Mouse (Mus musculus) inflammation-experienced regulatory T-cells, adult 6 months (primary cell): ENCODE results near the gene Ifitm3. TPM values are rescaled to one million over a fixed set of nuclear protein-coding genes. Genes with fewer than 3 reads are reported as not detected.
"Not testable (repeated sequence)": the region's sequence is repeated elsewhere in the genome, so short reads cannot be mapped to it uniquely, and the experiment has no call there.

Source experiments
- ATAC-seq: one replicate; pipeline ENCODE4 v1.8.0; 2017
- polyA plus RNA-seq, 3 experiments: library from polyadenylated mRNA; unstranded; fragments of 100-300 nt; shearing (Covaris generic); gene quantifications; one replicate each; pipeline ENCODE4 v1.2.1; 2017

Ifitm3 gene
- polyA plus RNA-seq, 3 experiments from 2014 or later = 2.7 to 11.2 (median 3.0) TPM

GRCm38 (mm10) chr7:141032458-141033167, 22.0 kb upstream of the Ifitm3 start:
- ATAC-seq = no peak

GRCm38 (mm10) chr7:141030390-141030789, 19.8 kb upstream of the Ifitm3 start:
- no peak for ATAC-seq

DNA sequence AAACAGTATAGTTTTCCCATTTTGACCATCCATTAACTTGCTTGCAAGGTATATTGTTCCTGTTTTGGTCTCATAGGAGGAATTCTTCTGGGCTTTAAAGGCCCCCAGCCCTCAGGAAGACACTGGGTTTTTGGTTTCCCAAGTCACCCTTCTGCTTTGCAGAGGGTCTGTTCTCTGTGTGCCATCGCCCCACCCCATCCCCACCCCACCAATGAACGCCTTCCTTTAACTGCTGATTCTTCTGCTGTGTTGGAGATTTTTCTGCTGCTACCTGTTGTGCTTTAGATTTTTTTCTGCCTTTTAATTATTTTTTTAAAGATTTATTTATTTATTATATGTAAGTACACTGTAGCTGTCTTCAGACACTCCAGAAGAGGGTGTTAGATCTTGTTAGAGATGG, 18.3 kb upstream of the Ifitm3 start, which contains the start of gene Gm17387:
Gene Gm17387, plus strand, starts transcription at position 301 of the 400 bp plus-strand sequence.
- no peak for ATAC-seq

DNA sequence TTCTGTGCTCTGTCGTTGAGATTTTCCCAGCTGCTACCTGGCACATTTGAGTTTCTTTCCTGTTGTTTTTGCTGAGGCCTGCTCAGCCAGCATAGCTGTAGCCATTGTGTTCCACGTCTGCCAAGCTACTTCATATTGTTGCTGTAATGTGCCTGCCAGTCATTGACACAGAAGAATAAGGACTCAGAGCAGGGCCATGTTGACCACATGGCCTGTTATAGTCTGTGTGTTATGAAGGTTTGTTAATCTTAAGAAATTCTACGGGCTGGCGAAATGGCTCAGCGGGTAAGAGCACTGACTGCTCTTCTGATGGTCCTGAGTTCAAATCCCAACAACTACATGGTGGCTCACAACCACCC, 16.1 kb upstream of the Ifitm3 start:
- no peak for ATAC-seq

GRCm38 (mm10) chr7:141026097-141026739, 15.6 kb upstream of the Ifitm3 start:
- ATAC-seq = no peak

DNA sequence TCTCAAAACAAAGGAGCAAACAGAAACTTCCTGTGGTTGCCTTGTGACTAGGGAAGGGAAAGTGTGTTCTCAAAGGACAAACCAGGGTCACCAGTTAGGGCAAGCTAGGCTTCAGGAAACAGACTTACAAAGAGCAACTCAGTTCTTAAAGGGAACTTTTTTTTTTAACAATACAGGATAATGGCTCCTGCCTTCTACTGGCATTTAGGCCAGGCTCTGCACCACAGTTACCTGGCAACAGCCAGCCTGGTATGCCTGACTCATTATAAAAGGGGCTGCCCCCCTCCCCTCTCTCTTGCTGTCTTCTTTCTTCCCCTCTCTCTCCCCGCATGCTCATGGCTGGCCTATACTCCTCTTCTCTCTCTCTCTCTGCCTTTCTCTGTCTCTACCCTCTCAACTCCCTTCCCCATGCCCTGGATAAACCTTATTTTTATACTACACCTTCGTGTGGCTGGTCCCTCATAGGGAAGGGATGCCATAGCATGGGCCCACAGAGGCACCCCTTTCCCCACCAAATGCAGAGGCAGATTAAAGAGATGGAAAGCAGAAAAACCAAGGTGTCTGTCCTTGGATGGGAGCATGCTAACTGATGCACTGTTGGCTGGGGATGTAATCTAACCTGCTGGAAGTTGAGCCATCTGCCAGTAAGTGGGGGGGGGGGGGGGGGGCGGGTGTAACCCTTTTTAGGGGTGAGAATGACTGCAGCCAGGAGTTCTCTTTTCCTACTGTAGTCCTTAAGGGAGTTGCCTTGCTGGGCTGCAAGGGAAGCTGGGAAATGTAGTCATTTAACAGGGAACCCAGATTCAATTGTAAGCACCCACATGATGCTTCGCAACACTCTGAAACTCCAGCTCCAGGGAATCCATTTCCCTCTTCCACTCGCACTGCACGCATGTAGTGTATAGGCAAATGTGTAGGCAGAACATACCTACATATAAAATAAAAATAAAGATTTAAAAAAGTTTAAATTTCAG, 14.6 kb upstream of the Ifitm3 start:
- ATAC-seq = peak; percentile 25

DNA sequence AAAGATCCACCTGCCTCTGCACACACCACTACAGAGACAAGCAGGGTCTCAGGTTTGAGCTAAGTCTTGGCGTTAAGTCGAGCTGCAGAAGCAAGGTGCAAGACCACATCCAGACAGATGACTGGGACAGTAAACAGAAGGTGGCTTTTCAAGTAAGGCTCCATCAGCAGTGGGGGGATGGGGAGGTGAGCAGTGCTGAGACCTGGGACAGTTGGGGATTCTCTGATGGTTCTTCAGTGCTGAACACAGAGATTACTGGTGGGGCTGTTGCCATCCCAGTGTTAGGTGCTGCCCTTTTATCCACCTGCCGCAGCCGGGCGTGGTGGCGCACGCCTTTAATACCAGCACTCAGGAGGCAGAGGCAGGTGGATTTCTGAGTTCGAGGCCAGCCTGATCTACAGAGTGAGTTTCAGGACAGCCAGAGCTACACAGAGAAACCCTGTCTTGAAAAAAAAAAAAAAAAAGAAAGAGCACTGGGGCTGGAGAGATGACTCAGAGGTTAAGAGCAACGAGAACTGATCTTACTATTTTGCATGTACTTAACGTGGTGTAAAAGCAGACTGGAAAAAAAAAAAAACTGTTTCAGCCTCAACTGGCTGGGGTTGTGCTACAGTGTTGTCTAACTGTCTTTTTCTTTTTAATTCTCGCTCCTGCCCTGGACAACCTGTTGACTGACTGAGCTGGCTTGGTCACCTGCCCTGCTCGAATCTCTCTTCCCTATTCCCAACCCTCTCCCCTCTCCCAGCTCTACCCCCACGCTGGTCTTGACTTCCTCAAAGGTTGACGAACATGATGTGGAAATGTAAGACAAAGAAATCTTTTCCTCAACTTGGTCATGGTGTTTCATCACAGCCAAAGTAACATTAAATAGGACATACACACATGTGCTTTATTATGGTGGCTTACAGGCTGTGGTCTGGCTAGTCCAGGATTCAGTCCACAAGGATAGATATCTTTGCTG, 11.2 kb upstream of the Ifitm3 start:
- no peak for ATAC-seq

GRCm38 (mm10) chr7:141019028-141019427, 8.5 kb upstream of the Ifitm3 start:
- ATAC-seq = peak; percentile 56

DNA sequence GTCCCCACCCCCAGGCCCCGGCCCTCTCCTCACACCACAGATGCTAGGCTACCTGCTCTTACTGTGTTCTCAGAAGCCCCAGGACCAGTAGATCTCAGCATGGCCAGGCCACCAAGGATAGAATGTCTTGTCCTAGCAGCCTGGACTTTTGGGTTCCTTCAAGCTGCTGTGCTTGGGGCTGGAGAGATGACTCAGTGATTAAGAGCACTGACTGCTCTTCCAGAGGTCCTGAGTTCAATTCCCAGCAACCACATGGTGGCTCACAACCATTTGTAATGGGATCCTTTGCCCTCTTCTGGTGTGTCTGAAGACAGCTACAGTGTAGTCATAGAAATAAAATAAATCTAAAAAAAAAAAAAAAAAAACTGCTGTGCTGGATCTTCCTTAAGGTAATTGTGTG, 7.3 kb upstream of the Ifitm3 start, which contains the start of gene Ifitm6:
Gene Ifitm6, minus strand, starts transcription at position 101 of the 400 bp plus-strand sequence.
- not testable (repeated sequence) for ATAC-seq

GRCm38 (mm10) chr7:141016707-141017697, 6.4 kb upstream of the Ifitm3 start:
- no peak for ATAC-seq

GRCm38 (mm10) chr7:141011238-141011770, 734 bp upstream of the Ifitm3 start:
- no peak for ATAC-seq

DNA sequence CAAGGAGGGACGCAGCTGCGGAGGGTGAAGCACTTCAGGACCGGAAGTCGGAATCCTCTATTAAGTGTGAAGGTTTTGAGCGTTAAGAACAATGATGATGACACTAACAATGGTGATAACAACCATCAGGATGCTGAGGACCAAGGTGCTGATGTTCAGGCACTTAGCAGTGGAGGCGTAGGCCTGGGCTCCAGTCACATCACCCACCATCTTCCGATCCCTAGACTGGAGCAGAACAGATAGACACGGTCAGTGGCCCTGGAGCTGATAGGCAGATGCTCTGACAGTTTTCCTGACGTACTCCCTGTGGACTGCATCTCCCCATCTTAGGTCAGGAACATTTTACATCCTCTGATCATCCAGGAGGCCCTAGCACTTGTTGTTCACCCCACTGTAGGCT, 905 bp downstream of the Ifitm3 start:
- ATAC-seq = no peak

DNA sequence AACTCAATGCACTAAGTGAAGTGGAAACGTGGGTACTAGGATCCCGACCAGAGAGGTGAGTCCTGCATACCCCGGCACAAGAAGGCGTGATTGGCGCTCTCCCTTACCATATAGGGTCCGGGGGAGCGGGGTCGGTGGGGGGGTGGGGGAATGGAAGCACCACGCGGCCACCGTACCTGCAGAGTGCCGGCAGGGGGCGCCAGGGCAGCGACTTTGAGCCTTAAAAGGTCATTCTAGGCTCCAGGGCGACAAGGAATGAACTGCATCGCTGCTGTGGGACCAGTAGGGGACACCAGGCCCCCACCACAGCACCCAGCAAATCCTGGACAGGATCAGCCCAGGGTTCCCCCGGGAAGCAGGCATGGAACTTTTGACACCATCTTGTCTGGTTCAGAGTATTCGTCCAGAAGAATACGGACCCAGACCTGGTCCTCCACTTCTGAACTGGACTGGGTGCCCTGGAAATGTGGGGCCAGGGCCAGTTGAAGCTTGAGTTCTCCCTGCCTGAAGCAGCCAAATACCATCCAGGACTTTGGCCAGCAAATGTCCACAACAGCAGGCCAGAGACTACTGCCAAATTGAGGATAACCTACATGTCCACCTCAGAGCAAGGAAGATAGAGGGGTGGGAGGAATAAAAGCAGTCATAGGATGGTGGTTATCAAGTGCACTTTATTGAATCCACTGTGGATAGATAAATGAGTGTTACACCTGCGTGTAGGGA, 1.5 kb downstream of the Ifitm3 start:
- peak; percentile 71 for ATAC-seq

- no peak for ATAC-seq
Measured at GRCm38 (mm10) chr7:141008312-141008761, 2.2 kb downstream of the Ifitm3 start.

DNA sequence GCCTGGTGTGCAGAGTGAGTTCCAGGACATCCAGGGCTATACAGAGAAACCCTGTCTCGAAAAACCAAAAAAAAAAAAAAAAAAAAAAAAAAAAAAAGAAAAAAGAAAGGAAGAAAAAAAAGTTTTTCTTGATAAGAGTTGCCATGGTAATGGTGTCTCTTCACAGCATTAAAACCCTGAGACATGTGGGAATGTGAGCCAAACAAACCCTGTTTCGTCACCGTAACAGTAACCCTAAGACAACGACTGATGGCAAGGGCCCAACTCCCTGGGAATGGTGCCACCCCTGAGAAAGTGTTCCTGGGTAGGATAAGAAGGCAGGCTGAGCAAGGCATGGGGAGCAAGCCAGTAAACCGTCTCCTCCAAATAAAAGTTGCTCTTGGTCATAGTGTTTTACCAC, 3.7 kb downstream of the Ifitm3 start:
- no peak for ATAC-seq

- no peak for ATAC-seq
Measured at GRCm38 (mm10) chr7:141006446-141006845, 4.1 kb downstream of the Ifitm3 start.

- ATAC-seq = no peak
Measured at GRCm38 (mm10) chr7:141003248-141004010, 7.1 kb downstream of the Ifitm3 start.

DNA sequence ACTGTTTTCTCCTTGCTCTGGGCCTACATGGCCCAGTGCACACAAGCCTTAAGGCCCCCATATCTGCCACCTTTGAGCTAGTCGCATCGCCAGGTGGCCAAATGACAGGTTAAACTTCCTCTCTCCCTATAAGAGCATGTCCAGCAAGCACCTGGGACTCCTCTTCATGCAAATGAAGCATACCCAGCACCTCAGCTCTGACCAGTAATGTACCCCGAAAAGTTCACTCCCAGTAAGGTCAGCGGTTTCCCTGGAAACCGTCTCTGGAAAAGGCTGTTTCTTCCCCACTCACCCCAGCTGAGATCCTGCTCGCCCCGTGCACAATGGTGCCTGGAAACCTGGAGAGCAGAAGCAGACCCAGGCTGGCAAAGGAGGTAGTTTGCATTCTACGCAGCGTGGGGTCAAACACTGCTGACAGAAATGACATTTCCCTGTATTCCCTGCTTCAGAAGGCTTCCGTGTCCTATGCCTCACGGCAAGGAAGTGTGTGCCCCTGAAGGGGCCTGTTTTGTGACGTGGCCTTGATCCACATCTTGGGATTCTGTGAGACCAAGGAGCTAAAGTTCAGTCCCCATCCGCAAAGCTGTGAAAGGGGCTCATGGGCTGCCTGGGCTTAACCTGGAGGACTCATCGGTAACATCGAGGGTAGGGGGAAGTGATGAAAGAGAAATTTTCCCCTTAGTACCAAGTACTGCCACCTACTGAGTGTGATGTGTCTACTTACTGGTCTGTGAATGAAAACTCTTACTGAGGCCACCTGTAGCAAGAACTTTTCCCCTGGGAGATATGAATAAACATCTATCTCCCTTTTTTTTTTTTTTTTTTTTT, 9.5 kb downstream of the Ifitm3 start:
- ATAC-seq = no peak
